Mouse (Mus musculus) bone marrow macrophage, adult 2 months (primary cell): ENCODE measurements around the gene Gc.

Experiments used
- CTCF ChIP-seq: IDR thresholded peaks from 2 replicates; pipeline ENCODE4 v1.5.1; 2012; ENCODE audit warnings: low read depth, mild to moderate bottlenecking, low read length, moderate library complexity
- POLR2A ChIP-seq: IDR thresholded peaks from 2 replicates; pipeline ENCODE4 v1.6.1; 2012; ENCODE audit warnings: mild to moderate bottlenecking, low read depth, low read length, borderline replicate concordance

DNA sequence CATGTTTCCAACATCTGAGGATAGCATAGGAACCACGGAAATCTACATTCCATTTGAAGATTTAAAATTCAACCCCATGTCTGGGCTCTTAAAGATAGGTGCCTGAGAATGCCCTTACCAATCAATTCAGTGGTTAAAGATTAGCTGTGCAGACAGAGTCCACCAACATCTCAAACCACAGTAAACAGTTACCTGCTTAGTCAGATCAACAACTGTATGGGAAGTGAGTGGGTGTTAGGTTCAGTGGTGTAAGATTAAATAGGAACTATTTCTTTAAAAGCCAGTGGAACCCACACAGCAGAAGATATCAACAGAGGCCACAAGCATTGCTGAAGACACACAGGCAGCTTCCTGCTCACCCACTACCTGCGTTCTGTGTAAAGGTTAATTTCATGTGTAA is 1.3 kb upstream of the Gc start:
- TF ChIP-seq CTCF, result no peak
- no peak for TF ChIP-seq POLR2A
